Mouse (Mus musculus): ENCODE results near the gene Myh3.

- no peak for TF ChIP-seq CTCF (IDR thresholded peaks at IDR 0.05; ENCODE audit: low read depth, low read length)
- no peak for TF ChIP-seq EP300 (IDR thresholded peaks at IDR 0.05; ENCODE audit: insufficient read depth, low read depth, low read length)
- no peak for TF ChIP-seq POLR2A (IDR thresholded peaks at IDR 0.05; ENCODE audit: insufficient read depth, low read length)
These were observed 665 bp upstream of the Myh3 start for GRCm38 (mm10) chr11:67077435-67077834.
